Mouse (Mus musculus) testis, postnatal 10 days (tissue): ENCODE measurements around the gene Galc.

ENCODE experiments used
- DNase-seq: peaks from one replicate; pipeline ENCODE4 v3.0.0; 2021; ENCODE audit warnings: low spot score

Galc gene

GRCm38 (mm10) chr12:98258845-98259517 is at the start of gene Galc:
Gene Galc, minus strand, starts transcription at chr12:98259459.
- peak; percentile 91 for DNase-seq

- DNase-seq = no peak
Observed at GRCm38 (mm10) chr12:98307179-98307915, 48.1 kb upstream of the Galc start.

GRCm38 (mm10) chr12:98303013-98303412 is 43.8 kb upstream of the Galc start:
- DNase-seq = no peak

- DNase-seq = no peak
Observed at GRCm38 (mm10) chr12:98301980-98302379, 42.7 kb upstream of the Galc start.

GRCm38 (mm10) chr12:98294241-98294640 is 35.0 kb upstream of the Galc start:
- no peak for DNase-seq

GRCm38 (mm10) chr12:98292278-98292677 is 33.0 kb upstream of the Galc start:
- no peak for DNase-seq

- no peak for DNase-seq
Observed at GRCm38 (mm10) chr12:98290475-98290874, 31.2 kb upstream of the Galc start.

- DNase-seq = no peak
Observed at GRCm38 (mm10) chr12:98284477-98284876, 25.2 kb upstream of the Galc start.

GRCm38 (mm10) chr12:98283487-98283860 is 24.2 kb upstream of the Galc start:
- no peak for DNase-seq

- no peak for DNase-seq
Observed at GRCm38 (mm10) chr12:98282776-98283486, 23.7 kb upstream of the Galc start.

GRCm38 (mm10) chr12:98280996-98281395 is 21.7 kb upstream of the Galc start:
- no peak for DNase-seq

GRCm38 (mm10) chr12:98280530-98280929 is 21.3 kb upstream of the Galc start:
- DNase-seq = peak; percentile 63

GRCm38 (mm10) chr12:98272433-98272832 is 13.2 kb upstream of the Galc start:
- DNase-seq = no peak

GRCm38 (mm10) chr12:98270810-98271566 is 11.7 kb upstream of the Galc start:
- DNase-seq = no peak

GRCm38 (mm10) chr12:98269791-98270745 is 10.8 kb upstream of the Galc start:
- DNase-seq = no peak

- DNase-seq = no peak
Observed at GRCm38 (mm10) chr12:98268441-98269369, 9.4 kb upstream of the Galc start, which contains the start of gene Gpr65. Gene Gpr65, plus strand, starts transcription at chr12:98268635.

GRCm38 (mm10) chr12:98265697-98266096 is 6.4 kb upstream of the Galc start:
- no peak for DNase-seq

- no peak for DNase-seq
Observed at GRCm38 (mm10) chr12:98259518-98259852, 226 bp upstream of the Galc start.

- no peak for DNase-seq
Observed at GRCm38 (mm10) chr12:98258371-98258844, 851 bp downstream of the Galc start.
